Mouse (Mus musculus): Measurements from ENCODE around the gene Fggy. TPM values are rescaled to one million over a fixed set of nuclear protein-coding genes. Genes with fewer than 3 reads are reported as not detected.

Fggy gene
- total RNA-seq, 4 experiments from 2014 or later, result 57.0 to 86.3 (median 73.5) TPM

GRCm38 (mm10) chr4:95909689-95910654 lies 352.7 kb downstream of the Fggy start:
- no peak for DNase-seq

- no peak for DNase-seq
Observed at GRCm38 (mm10) chr4:95913026-95913425, 355.7 kb downstream of the Fggy start.

- no peak for DNase-seq
Observed at GRCm38 (mm10) chr4:95915628-95916579, 358.6 kb downstream of the Fggy start.

- DNase-seq, result no peak
Observed at GRCm38 (mm10) chr4:95917703-95918102, 360.4 kb downstream of the Fggy start.

GRCm38 (mm10) chr4:95920448-95920847 lies 363.1 kb downstream of the Fggy start:
- no peak for DNase-seq

DNA sequence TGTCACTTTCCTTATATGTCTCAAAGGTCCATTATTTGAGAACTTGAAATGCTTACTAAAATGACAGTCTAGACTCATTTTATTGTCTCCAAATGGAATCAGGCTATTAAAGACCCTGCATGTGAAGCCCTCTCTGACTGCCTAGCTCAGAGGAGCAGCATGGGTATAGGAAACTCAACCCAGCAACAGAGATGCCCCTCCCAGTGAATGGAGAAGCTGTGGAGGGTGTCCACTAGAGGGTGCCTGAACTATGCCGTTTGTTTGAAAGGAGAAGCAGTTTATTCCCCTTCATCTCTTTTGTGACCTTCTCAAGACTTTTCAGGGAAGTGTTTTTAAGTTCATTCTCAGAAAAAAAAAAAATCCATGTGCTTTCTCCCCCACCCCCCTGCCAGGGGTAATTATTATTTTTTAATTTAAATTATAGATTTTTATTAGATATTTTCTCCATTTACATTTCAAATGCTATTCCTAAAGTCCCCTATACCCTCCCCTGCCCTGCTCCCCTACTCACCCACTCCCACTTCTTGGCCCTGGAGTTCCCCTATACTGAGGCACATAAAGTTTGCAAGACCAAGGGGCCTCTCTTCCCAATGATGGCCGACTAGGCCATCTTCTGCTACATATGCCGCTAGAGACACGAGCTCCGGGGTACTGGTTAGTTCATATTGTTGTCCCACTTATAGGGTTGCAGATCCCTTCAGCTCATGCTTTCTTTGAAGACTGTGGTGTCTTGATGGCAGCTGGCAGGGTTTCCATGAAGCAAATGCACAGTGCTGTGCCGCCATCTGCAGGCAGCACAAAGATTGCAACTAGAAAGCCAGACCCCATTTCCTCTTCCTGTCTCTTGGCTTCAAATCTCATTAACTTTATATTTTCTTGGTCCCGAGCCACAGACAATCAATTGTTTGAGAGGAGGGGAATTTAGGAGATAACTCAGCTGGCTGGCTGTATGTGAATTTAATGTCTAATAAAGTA lies 367.2 kb downstream of the Fggy start:
- peak; percentile 52 for DNase-seq

GRCm38 (mm10) chr4:95928846-95929245 lies 371.5 kb downstream of the Fggy start:
- no peak for DNase-seq

- no peak for DNase-seq
Observed at GRCm38 (mm10) chr4:95929936-95930335, 372.6 kb downstream of the Fggy start.

GRCm38 (mm10) chr4:95931331-95931730 lies 374.0 kb downstream of the Fggy start:
- no peak for DNase-seq

GRCm38 (mm10) chr4:95933801-95934356 lies 376.6 kb downstream of the Fggy start:
- no peak for DNase-seq

- DNase-seq, result no peak
Observed at GRCm38 (mm10) chr4:95934384-95935035, 377.2 kb downstream of the Fggy start.

GRCm38 (mm10) chr4:95938701-95939100 lies 381.4 kb downstream of the Fggy start:
- DNase-seq, result no peak

- DNase-seq, result no peak
Observed at GRCm38 (mm10) chr4:95947896-95948295, 390.6 kb downstream of the Fggy start.

DNA sequence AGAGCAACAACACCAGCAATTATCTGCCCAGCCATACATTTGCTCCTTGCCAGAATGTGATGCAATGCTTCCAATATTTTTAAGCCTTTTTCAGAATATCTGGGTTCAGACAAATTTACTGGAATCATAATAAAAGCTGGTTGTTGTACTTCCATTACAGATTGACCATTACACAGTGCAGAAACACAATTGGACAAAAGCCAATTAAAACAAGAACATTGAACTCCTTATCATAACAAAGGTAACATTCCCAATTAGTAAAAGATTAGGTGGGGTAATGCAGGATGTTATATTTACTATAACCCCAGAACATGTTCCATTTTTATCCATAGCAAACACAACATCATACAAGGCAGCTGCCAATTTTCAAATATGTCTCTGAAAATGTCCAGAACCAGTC lies 396.0 kb downstream of the Fggy start:
- no peak for DNase-seq

GRCm38 (mm10) chr4:95966928-95967724 lies 409.8 kb downstream of the Fggy start, which contains the start of gene Hook1:
Hook1 (plus strand) TSS chr4:95967240.
- peak; percentile 95 for DNase-seq
